8 mouse cellular contexts compared by ENCODE assay signal in the genomic region with DNA sequence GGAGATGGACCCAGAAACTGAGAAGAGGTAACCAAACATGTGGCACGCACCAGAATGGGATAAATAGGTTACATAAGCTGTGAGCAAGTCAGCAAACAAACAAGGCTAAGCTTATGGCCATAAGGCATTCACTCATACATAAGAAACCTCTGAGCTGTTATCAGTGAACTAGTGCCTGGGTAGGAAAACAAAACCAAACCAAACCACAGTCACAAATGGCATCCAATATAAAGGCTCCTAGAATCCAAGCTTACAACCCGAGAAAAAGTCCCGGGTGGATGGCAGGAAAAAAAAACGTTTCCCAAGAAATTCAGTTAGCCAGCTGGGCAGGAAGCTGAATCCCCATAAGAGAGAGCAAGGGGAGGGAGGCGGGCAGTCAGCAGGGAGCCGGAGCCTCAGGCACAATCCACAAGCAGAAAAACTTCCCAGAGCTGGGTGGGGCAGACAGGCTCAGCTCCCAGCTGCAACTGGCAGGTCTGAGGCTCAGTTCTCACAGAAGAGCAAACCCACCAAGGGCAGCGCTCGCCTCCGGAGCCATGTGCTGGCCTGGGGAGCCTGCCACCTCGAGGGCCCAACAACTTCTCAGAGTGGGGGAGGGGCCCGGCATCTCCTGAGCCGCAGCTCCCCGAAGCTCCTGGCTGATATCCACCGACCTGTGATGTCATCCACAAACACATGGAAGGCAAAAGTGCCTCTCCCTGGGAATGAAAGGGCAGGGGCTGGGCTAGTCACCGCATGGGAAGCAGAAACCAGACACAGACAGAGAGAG. TPM values are rescaled to one million over a fixed set of nuclear protein-coding genes. Genes with fewer than 3 reads are reported as not detected.
DNase-seq lines count a peak whose midpoint lies in the region; ATAC-seq and TF ChIP-seq lines count a peak whose summit lies in the region.

No protein-coding gene starts in this region.

- TF ChIP-seq CTCF in E14TG2a.4 (conservative IDR thresholded peaks at IDR 0.05; ENCODE audit: low read length) = no peak
- no peak for TF ChIP-seq CTCF in brain, embryonic 14.5 days (IDR thresholded peaks at IDR 0.05; ENCODE audit: borderline replicate concordance, extremely low read depth, insufficient read depth, insufficient read length)

- H3K27ac ChIP-seq in forebrain, embryonic 12.5 days = peak overlapping the region; percentile 60; the same call in 1 of the 2 replicates

- H3K9me3 ChIP-seq in E14TG2a.4 (ENCODE audit: low read length) = no peaks in the 10 kb centered on the region
- H3K9me3 ChIP-seq in forebrain, embryonic 12.5 days = no peaks in the 10 kb centered on the region

- H3K9ac ChIP-seq in forebrain, embryonic 12.5 days = peak overlapping the region; percentile 47

- peak; percentile 86 for DNase-seq in brain, embryonic 14.5 days (ENCODE audit: low read depth)
- DNase-seq in heart, postnatal 10 days = peak; percentile 91
- peak; percentile 67 to 80 for DNase-seq in kidney, postnatal 36 days
- peak; percentile 91 for DNase-seq in lung, postnatal 10 days
- DNase-seq in right cerebral cortex, postnatal 14 days = peak; percentile 57
- no peak for DNase-seq in thymus, postnatal 36 days

- 0 out of 2 replicates have a peak, but pooled peaks cover 4% of the 10 kb centered on the region for H3K27me3 ChIP-seq in E14TG2a.4 (ENCODE audit: insufficient read depth, low read length)
- H3K27me3 ChIP-seq in forebrain, embryonic 12.5 days = no peaks in the 10 kb centered on the region

- peak overlapping the region; percentile 48 for H3K4me2 ChIP-seq in forebrain, embryonic 12.5 days

- peak overlapping the region; percentile 69 for H3K4me3 ChIP-seq in E14TG2a.4 (replicated peaks; ENCODE audit: low read length)
- peak overlapping the region; percentile 19 for H3K4me3 ChIP-seq in forebrain, embryonic 12.5 days (replicated peaks)

- 4% methylated on average over 15 of the region's 15 CpGs for WGBS in forebrain, embryonic 12.5 days

- peak; percentile 53 for ATAC-seq in forebrain, embryonic 12.5 days (ENCODE audit: low FRiP score)

- peaks cover 46% of the 10 kb centered on the region for H3K4me1 ChIP-seq in E14TG2a.4 (replicated peaks; ENCODE audit: low read depth, low read length)
- H3K4me1 ChIP-seq in forebrain, embryonic 12.5 days = peaks cover 12% of the 10 kb centered on the region

- peak; percentile 11; the same call in 1 of the 2 replicates for TF ChIP-seq POLR2A in brain, embryonic 14.5 days (IDR thresholded peaks at IDR 0.05; ENCODE audit: borderline replicate concordance, extremely low read depth, insufficient read depth, insufficient read length, poor library complexity, severe bottlenecking)

- H3K36me3 ChIP-seq in E14TG2a.4 (ENCODE audit: insufficient read depth, low read length) = no peaks in the 10 kb centered on the region
- peaks cover 6% of the 10 kb centered on the region; the same call in 1 of the 2 replicates for H3K36me3 ChIP-seq in forebrain, embryonic 12.5 days (replicated peaks)

- intact Hi-C loops in heart, postnatal 10 days (cut with DNase I) = loop anchor here (1.0 to 2.0 kb wide), 2 partner anchors 17 kb away; a partner anchor contains a TSS

RNA-seq across cellular contexts. Expression of a gene that starts 17.3 kb away (rescaled TPM):
- 51.0 and 78.6 TPM in 2 replicates for polyA plus RNA-seq in brain, embryonic 14.5 days (2012; rRNA removed)
- 57.4 and 72.6 TPM in 2 replicates for polyA plus RNA-seq in forebrain, embryonic 12.5 days (2016; fragmentation: Nextera tagmentation; extraction: Ambion mirVana)
- 10 to 100 TPM; 60.5 to 62.9 TPM for total RNA-seq in heart, postnatal 10 days (2021)

RNA-seq across cellular contexts. Expression of a gene that starts 21.1 kb away (rescaled TPM):
- polyA plus RNA-seq in brain, embryonic 14.5 days (2012; rRNA removed) = 8.0 and 12.2 TPM in 2 replicates
- 6.7 and 8.3 TPM in 2 replicates for polyA plus RNA-seq in forebrain, embryonic 12.5 days (2016; fragmentation: Nextera tagmentation; extraction: Ambion mirVana)
- total RNA-seq in heart, postnatal 10 days (2021) = 1 to 10 TPM; 4.6 to 7.5 TPM

RNA-seq across cellular contexts. Expression of a gene that starts 40.6 kb away (rescaled TPM):
- not detected in 2 replicates for polyA plus RNA-seq in brain, embryonic 14.5 days (2012; rRNA removed)
- polyA plus RNA-seq in forebrain, embryonic 12.5 days (2016; fragmentation: Nextera tagmentation; extraction: Ambion mirVana) = 0.40 and 0.42 TPM in 2 replicates
- not detected for total RNA-seq in heart, postnatal 10 days (2021)

RNA-seq across cellular contexts. Expression of a gene that starts 52.9 kb away (rescaled TPM):
- 138 and 171 TPM in 2 replicates for polyA plus RNA-seq in brain, embryonic 14.5 days (2012; rRNA removed)
- 9.0 and 10.3 TPM in 2 replicates for polyA plus RNA-seq in forebrain, embryonic 12.5 days (2016; fragmentation: Nextera tagmentation; extraction: Ambion mirVana)
- 1 to 10 TPM; 5.6 to 6.2 TPM for total RNA-seq in heart, postnatal 10 days (2021)

Comparison
In these comparisons a context has a peak if more than half of its experiments do, and no peak if none do; other contexts are left out.
1. DNase-seq: peak in brain, embryonic 14.5 days (single experiment), heart, postnatal 10 days (2 of 2), kidney, postnatal 36 days (2 of 2), lung, postnatal 10 days (single experiment) and right cerebral cortex, postnatal 14 days (single experiment); none in thymus, postnatal 36 days (0 of 2).